Mouse (Mus musculus): Measurements from ENCODE around the gene Gm45062.

- TF ChIP-seq CTCF (IDR thresholded peaks at IDR 0.05; ENCODE audit: borderline replicate concordance, control insufficient read depth, extremely low read depth, insufficient read depth, low read length, poor library complexity) (no peak), POLR2A (IDR thresholded peaks at IDR 0.05; ENCODE audit: control insufficient read depth, extremely low read depth, insufficient read depth, low read length, poor library complexity) (no peak)
These were observed 236.0 kb downstream of the Gm45062 start for GRCm38 (mm10) chr6:8495109-8495826.

Data from thymus, adult 2 months (tissue).